Mouse (Mus musculus): ENCODE measurements around the gene D630036H23Rik. TPM values are rescaled to one million over a fixed set of nuclear protein-coding genes. Genes with fewer than 3 reads are reported as not detected.
"Not testable (repeated sequence)": the region's sequence is repeated elsewhere in the genome, so short reads cannot be mapped to it uniquely, and the experiment has no call there.

D630036H23Rik gene
- polyA plus RNA-seq (2015; fragmentation: Nextera tagmentation; extraction: Ambion mirVana), result 2.1 and 2.5 TPM in 2 replicates

GRCm38 (mm10) chr12:36381441-36382340 is at the start of gene D630036H23Rik, which contains the start of gene Ispd:
Gene D630036H23Rik, minus strand, starts transcription at chr12:36382181.
Gene Ispd, plus strand, starts transcription at chr12:36381450.
- peak; percentile 96 for ATAC-seq (replicated peaks)
- Histone ChIP-seq H3K36me3 (replicated peaks) (no peaks in the 10 kb centered on the region), H3K27ac (peak within 1 kb of the TSS; percentile 98), H3K4me3 (peak within 1 kb of the TSS; percentile 52), H3K4me1 (peaks cover 14% of the 10 kb centered on the region; the same call in 1 of the 2 replicates), H3K9me3 (no peaks in the 10 kb centered on the region), H3K27me3 (replicated peaks) (no peaks in the 10 kb centered on the region), H3K4me2 (peak within 1 kb of the TSS; percentile 71), H3K9ac (peak within 1 kb of the TSS; percentile 84)
- under 1% methylated on average over 64 of the region's 64 CpGs for WGBS

GRCm38 (mm10) chr12:36426163-36427045 is 44.4 kb upstream of the D630036H23Rik start:
- no peak overlapping the region for H3K4me2 ChIP-seq
- H3K36me3 ChIP-seq (replicated peaks), result no peaks in the 10 kb centered on the region
- H3K4me3 ChIP-seq, result no peak overlapping the region
- H3K9ac ChIP-seq, result no peak overlapping the region
- no peaks in the 10 kb centered on the region for H3K9me3 ChIP-seq
- 65% methylated on average over 15 of the region's 15 CpGs for WGBS
- no peaks in the 10 kb centered on the region for H3K4me1 ChIP-seq
- peak; percentile 56; the same call in 1 of the 2 replicates for ATAC-seq (replicated peaks)
- no peaks in the 10 kb centered on the region for H3K27me3 ChIP-seq (replicated peaks)
- no peak overlapping the region for H3K27ac ChIP-seq

DNA sequence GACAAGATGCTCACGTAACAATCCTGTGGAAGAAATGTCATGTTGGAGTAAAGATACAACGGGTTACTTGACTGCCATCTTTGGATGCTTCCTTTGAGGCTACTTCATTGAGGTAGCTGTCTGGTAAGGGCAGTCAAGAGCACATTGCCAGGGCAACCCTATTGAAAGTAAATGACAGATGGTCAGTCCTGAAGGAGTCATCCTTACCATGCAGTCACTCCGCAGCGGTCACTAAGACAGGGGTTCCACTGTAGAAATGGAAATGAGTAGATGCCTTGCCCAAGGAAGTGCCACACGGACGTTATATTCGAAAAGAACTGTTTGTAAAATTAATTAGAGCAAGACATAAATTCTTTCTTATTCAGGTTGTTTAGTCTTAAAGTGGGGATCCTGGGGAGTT is 43.3 kb upstream of the D630036H23Rik start:
- Histone ChIP-seq H3K9me3 (no peaks in the 10 kb centered on the region), H3K4me3 (no peak overlapping the region), H3K9ac (no peak overlapping the region), H3K27ac (no peak overlapping the region), H3K36me3 (replicated peaks) (no peaks in the 10 kb centered on the region), H3K4me1 (no peaks in the 10 kb centered on the region), H3K27me3 (replicated peaks) (no peaks in the 10 kb centered on the region), H3K4me2 (no peak overlapping the region)
- no peak for ATAC-seq (replicated peaks)
- WGBS, result 83% methylated on average over 7 of the region's 7 CpGs

- Histone ChIP-seq H3K4me2 (no peak overlapping the region), H3K27me3 (replicated peaks) (no peaks in the 10 kb centered on the region), H3K27ac (no peak overlapping the region), H3K9me3 (no peaks in the 10 kb centered on the region), H3K9ac (no peak overlapping the region), H3K4me1 (no peaks in the 10 kb centered on the region), H3K36me3 (replicated peaks) (no peaks in the 10 kb centered on the region), H3K4me3 (no peak overlapping the region)
- WGBS, result 70% methylated on average over 10 of the region's 10 CpGs
- ATAC-seq (replicated peaks), result no peak
Measured at GRCm38 (mm10) chr12:36423677-36424076, 41.7 kb upstream of the D630036H23Rik start.

- H3K9me3 ChIP-seq, result 0 out of 2 replicates have a peak, but pooled peaks cover 3% of the 10 kb centered on the region
- no peak overlapping the region for H3K4me2 ChIP-seq
- no peak overlapping the region for H3K27ac ChIP-seq
- ATAC-seq (replicated peaks), result no peak
- H3K9ac ChIP-seq, result no peak overlapping the region
- no peaks in the 10 kb centered on the region for H3K27me3 ChIP-seq (replicated peaks)
- 92% methylated on average over 2 of the region's 2 CpGs for WGBS
- H3K4me3 ChIP-seq, result no peak overlapping the region
- H3K36me3 ChIP-seq (replicated peaks), result no peaks in the 10 kb centered on the region
- H3K4me1 ChIP-seq, result no peaks in the 10 kb centered on the region
Measured at GRCm38 (mm10) chr12:36395115-36395514, 13.1 kb upstream of the D630036H23Rik start.

DNA sequence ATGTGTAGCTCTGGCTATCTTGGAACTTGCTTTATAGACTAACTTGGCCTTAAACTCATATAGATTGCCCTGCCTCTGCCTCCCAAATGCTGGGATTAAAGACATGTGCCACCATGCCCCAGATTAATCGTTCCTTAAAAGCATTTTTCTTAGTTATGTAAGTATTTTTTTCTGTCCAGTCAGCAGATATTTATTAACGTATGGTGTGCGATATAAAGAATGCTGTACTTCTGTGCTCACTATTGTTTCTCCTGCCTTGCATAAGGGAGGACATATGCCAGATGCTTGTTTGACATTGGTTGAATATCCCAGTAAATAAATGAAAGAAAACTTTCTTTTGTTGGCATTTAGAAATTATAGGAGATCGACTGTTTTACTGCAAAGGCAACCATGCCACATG is 5.0 kb upstream of the D630036H23Rik start:
- no peak for ATAC-seq (replicated peaks)

DNA sequence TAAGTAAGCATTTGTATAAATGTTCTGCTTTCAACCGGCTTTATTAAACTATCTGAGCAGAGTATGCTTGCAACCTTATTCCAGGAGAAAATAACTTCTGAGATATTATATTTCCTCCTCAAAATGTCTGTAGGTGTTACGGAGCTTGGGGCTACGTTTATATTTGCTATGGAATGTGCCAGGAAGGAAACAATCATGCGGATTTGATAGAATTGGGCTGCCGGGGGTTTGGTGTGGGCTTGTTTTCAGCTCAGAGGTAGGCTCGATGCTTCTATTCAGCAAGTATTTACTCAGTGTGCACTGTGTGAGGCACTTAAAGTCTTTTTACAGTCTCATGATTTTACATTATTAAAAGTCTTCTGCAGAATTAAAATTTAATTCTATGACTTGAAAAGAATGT is 3.4 kb upstream of the D630036H23Rik start:
- no peaks in the 10 kb centered on the region for H3K27me3 ChIP-seq (replicated peaks)
- H3K9me3 ChIP-seq, result no peaks in the 10 kb centered on the region
- no peak for ATAC-seq (replicated peaks)
- 66% methylated on average over 6 of the region's 6 CpGs for WGBS
- no peak overlapping the region for H3K4me2 ChIP-seq
- H3K4me3 ChIP-seq, result no peak overlapping the region
- peaks cover 14% of the 10 kb centered on the region; the same call in 1 of the 2 replicates for H3K4me1 ChIP-seq
- no peak overlapping the region for H3K27ac ChIP-seq
- H3K36me3 ChIP-seq (replicated peaks), result no peaks in the 10 kb centered on the region
- H3K9ac ChIP-seq, result no peak overlapping the region

More for the DNA sequence above, 5.0 kb upstream of the D630036H23Rik start:
- Histone ChIP-seq H3K4me3 (no peak overlapping the region), H3K9ac (no peak overlapping the region), H3K36me3 (replicated peaks) (no peaks in the 10 kb centered on the region), H3K4me1 (0 out of 2 replicates have a peak, but pooled peaks cover 5% of the 10 kb centered on the region), H3K27ac (no peak overlapping the region), H3K4me2 (no peak overlapping the region), H3K27me3 (replicated peaks) (no peaks in the 10 kb centered on the region), H3K9me3 (no peaks in the 10 kb centered on the region)
- 96% methylated on average over 4 of the region's 4 CpGs for WGBS

- Histone ChIP-seq H3K27ac (peak overlapping the region; percentile 98), H3K4me1 (peaks cover 14% of the 10 kb centered on the region; the same call in 1 of the 2 replicates), H3K4me3 (no peak overlapping the region), H3K9me3 (no peaks in the 10 kb centered on the region), H3K4me2 (peak overlapping the region; percentile 71), H3K27me3 (replicated peaks) (no peaks in the 10 kb centered on the region), H3K9ac (no peak overlapping the region), H3K36me3 (replicated peaks) (no peaks in the 10 kb centered on the region)
- no peak for ATAC-seq (replicated peaks)
- 71% methylated on average over 5 of the region's 5 CpGs for WGBS
Measured at GRCm38 (mm10) chr12:36380806-36381205, 1.2 kb downstream of the D630036H23Rik start.

- H3K4me3 ChIP-seq, result no peak overlapping the region
- ATAC-seq (replicated peaks), result no peak
- H3K27me3 ChIP-seq (replicated peaks), result no peaks in the 10 kb centered on the region
- 38% methylated on average over 3 of the region's 3 CpGs for WGBS
- H3K27ac ChIP-seq, result no peak overlapping the region
- no peak overlapping the region for H3K9ac ChIP-seq
- H3K4me2 ChIP-seq, result no peak overlapping the region
- H3K4me1 ChIP-seq, result peaks cover 14% of the 10 kb centered on the region; the same call in 1 of the 2 replicates
- no peaks in the 10 kb centered on the region for H3K36me3 ChIP-seq (replicated peaks)
- H3K9me3 ChIP-seq, result no peaks in the 10 kb centered on the region
Measured at GRCm38 (mm10) chr12:36380254-36380653, 1.7 kb downstream of the D630036H23Rik start.

DNA sequence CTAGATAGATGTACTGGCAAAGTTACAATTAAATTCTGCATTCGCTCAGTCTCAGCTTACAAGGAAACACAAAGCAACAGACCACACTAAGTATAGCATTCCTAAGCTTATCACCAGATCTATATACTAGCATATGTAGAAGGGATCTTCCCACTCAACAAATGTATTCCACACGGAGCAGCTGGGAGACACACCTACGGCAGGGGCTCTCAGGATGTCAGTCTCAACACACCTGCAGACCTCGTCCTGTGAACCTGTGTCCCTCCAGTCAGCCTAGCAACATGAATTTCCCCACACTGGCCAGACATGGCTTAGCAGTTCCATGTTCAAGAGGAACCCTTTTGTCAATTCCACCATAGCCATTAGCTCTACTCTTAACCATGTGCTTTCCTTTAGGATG is 5.6 kb downstream of the D630036H23Rik start:
- 83% methylated on average over 3 of the region's 4 CpGs for WGBS
- not testable (repeated sequence) for H3K27ac ChIP-seq; H3K36me3 ChIP-seq (replicated peaks); H3K4me3 ChIP-seq; H3K9ac ChIP-seq; ATAC-seq (replicated peaks); H3K4me1 ChIP-seq; H3K9me3 ChIP-seq; H3K27me3 ChIP-seq (replicated peaks); H3K4me2 ChIP-seq

- no peak overlapping the region for H3K9ac ChIP-seq
- H3K27ac ChIP-seq, result no peak overlapping the region
- ATAC-seq (replicated peaks), result no peak
- no peak overlapping the region for H3K4me2 ChIP-seq
- no peaks in the 10 kb centered on the region for H3K36me3 ChIP-seq (replicated peaks)
- no peaks in the 10 kb centered on the region for H3K27me3 ChIP-seq (replicated peaks)
- no peak overlapping the region for H3K4me3 ChIP-seq
- H3K4me1 ChIP-seq, result no peaks in the 10 kb centered on the region
- WGBS, result 54% methylated on average over 4 of the region's 4 CpGs
- H3K9me3 ChIP-seq, result no peaks in the 10 kb centered on the region
Measured at GRCm38 (mm10) chr12:36373237-36373998, 8.6 kb downstream of the D630036H23Rik start.

Measured in midbrain, embryonic 15.5 days (tissue).